Mouse (Mus musculus) embryonic facial prominence, embryonic 12.5 days (tissue): ENCODE data around the gene Hnrnpul1. TPM values are rescaled to one million over a fixed set of nuclear protein-coding genes. Genes with fewer than 3 reads are reported as not detected.
A peak's percentile ranks its signal among the peaks of the same experiment; 100 is the strongest.

Source experiments
- ATAC-seq: fragments of 200-750 bp; cut with Nextera tagmentation; 2 replicates; pipeline ENCODE4 v1.8.0; 2017; ENCODE audit not compliant: insufficient number of reproducible peaks, insufficient read depth, low FRiP score, low TSS enrichment
- H3K27ac ChIP-seq: fragments of 300-500 bp; sonication (generic); 2 replicates; pipeline ENCODE4 v1.5.1; 2016; ENCODE audit warnings: mild to moderate bottlenecking
- H3K27me3 ChIP-seq: fragments of 300-500 bp; sonication (generic); 2 replicates; pipeline ENCODE4 v1.6.1; 2016; ENCODE audit warnings: mild to moderate bottlenecking, moderate library complexity
- H3K36me3 ChIP-seq: fragments of 300-500 bp; sonication (generic); 2 replicates; pipeline ENCODE4 v1.6.1; 2016; ENCODE audit warnings: mild to moderate bottlenecking
- H3K4me1 ChIP-seq: fragments of 300-500 bp; sonication (generic); 2 replicates; pipeline ENCODE4 v1.6.1; 2016
- H3K4me2 ChIP-seq: fragments of 300-500 bp; sonication (generic); replicated peaks from 2 replicates; pipeline ENCODE4 v1.6.1; 2016; ENCODE audit warnings: mild to moderate bottlenecking, moderate library complexity
- H3K4me3 ChIP-seq: fragments of 300-500 bp; sonication (generic); 2 replicates; pipeline ENCODE4 v1.5.1; 2016; ENCODE audit warnings: mild to moderate bottlenecking
- H3K9ac ChIP-seq: fragments of 300-500 bp; sonication (generic); 2 replicates; pipeline ENCODE4 v1.6.1; 2016; ENCODE audit warnings: mild to moderate bottlenecking, moderate library complexity
- H3K9me3 ChIP-seq: fragments of 300-500 bp; sonication (generic); 2 replicates; pipeline ENCODE4 v1.6.1; 2016; ENCODE audit warnings: mild to moderate bottlenecking, moderate library complexity
- WGBS: fragments of 180-500 bp; shearing (Covaris S2); methylation state at CpG from one replicate; pipeline ENCODE4 v1.1.7; 2016; 5-methylcytosine and 5-hydroxymethylcytosine counted together
- polyA plus RNA-seq: library from polyadenylated mRNA; unstranded; fragments of >200 nt; fragmentation: Nextera tagmentation; extraction: Ambion mirVana; gene quantifications from 2 replicates; pipeline ENCODE4 v1.2.1, GENCODE M21; 2016

Hnrnpul1 gene
- polyA plus RNA-seq, 1 experiment from 2014 or later, result 72.8 TPM

- Histone ChIP-seq H3K4me3 (peak within 1 kb of the TSS; percentile 69), H3K9me3 (no peaks in the 10 kb centered on the region), H3K9ac (peak within 1 kb of the TSS; percentile 72), H3K27ac (peak within 1 kb of the TSS; percentile 75), H3K4me2 (peak within 1 kb of the TSS; percentile 90), H3K36me3 (0 out of 2 replicates have a peak, but pooled peaks cover 9% of the 10 kb centered on the region), H3K4me1 (peaks cover 23% of the 10 kb centered on the region), H3K27me3 (no peaks in the 10 kb centered on the region)
- peak; percentile 88 for ATAC-seq
- 0% methylated on average over 25 of the region's 30 CpGs for WGBS
Measured at GRCm38 (mm10) chr7:25788220-25789128, 33.9 kb upstream of the Hnrnpul1 start, which contains the start of gene Axl. Gene Axl (minus strand): TSS chr7:25788705.

DNA sequence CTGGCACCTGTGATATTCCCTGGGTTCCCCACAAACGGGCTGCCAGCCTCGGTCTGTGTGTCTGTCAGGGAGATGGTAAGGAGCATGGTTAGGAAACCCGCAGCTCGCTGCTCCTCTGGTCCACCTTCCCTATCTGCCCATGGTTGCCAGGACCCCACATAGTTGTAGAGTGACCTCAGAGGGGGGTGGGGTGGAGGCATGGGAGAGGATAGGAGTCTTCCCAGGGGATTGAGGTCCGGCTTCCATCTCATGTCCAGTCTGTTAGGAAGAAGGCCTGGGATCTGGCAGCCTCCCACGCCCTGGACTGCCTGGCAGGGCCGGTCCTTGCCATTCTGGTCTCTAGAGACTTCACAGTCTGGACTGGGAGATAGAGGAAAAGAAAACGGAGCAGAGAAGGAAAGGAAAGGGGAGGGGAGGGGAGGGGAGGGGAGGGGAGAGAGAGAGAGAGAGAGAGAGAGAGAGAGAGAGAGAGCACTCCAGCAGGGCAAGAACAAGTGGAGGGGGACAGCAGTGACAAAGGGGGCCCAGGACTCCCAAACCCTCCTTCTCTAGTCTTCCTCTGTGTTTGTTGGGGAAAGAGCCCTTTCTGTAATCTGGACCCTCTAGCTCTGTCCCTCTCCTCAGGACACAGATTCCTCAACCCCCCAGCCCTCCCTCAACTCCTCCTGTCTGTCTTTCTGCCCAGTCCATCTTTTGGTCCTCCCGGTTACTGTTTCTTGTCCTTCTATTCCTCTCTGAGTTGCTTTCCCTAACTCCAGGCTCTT is 33.1 kb upstream of the Hnrnpul1 start:
- peak; percentile 2; the same call in 1 of the 2 replicates for ATAC-seq
- Histone ChIP-seq H3K27ac (peak overlapping the region; percentile 75), H3K9me3 (no peaks in the 10 kb centered on the region), H3K27me3 (no peaks in the 10 kb centered on the region), H3K36me3 (0 out of 2 replicates have a peak, but pooled peaks cover 15% of the 10 kb centered on the region), H3K4me2 (peak overlapping the region; percentile 90), H3K9ac (peak overlapping the region; percentile 72), H3K4me3 (peak overlapping the region; percentile 69), H3K4me1 (peaks cover 23% of the 10 kb centered on the region)
- 22% methylated on average over 9 of the region's 9 CpGs for WGBS

DNA sequence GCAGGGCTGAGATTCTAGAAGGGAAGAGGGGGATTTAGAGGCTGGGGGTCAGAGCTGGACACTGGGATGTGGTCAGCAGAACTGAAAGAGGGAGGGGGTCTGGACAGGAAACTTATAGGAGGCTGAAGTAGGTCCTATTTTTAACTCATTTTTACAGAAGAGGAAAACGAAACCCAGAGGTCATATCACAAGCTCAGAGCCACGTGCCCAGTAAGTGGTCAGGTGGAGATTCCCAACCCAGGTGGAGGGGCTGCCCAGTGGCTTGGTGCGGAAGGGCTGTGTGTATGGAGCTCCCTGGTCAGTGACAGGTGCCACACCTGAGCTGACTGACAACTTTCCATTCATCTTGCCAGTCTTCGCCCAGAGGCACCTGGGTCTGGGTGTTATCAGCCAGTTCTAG is 32.4 kb upstream of the Hnrnpul1 start:
- ATAC-seq, result no peak
- H3K27me3 ChIP-seq, result no peaks in the 10 kb centered on the region
- H3K9ac ChIP-seq, result peak overlapping the region; percentile 72; the same call in 1 of the 2 replicates
- peaks cover 29% of the 10 kb centered on the region for H3K4me1 ChIP-seq
- no peaks in the 10 kb centered on the region for H3K9me3 ChIP-seq
- peak overlapping the region; percentile 90 for H3K4me2 ChIP-seq
- 0 out of 2 replicates have a peak, but pooled peaks cover 15% of the 10 kb centered on the region for H3K36me3 ChIP-seq
- H3K4me3 ChIP-seq, result no peak overlapping the region
- WGBS, result 70% methylated on average over 4 of the region's 4 CpGs
- no peak overlapping the region for H3K27ac ChIP-seq

DNA sequence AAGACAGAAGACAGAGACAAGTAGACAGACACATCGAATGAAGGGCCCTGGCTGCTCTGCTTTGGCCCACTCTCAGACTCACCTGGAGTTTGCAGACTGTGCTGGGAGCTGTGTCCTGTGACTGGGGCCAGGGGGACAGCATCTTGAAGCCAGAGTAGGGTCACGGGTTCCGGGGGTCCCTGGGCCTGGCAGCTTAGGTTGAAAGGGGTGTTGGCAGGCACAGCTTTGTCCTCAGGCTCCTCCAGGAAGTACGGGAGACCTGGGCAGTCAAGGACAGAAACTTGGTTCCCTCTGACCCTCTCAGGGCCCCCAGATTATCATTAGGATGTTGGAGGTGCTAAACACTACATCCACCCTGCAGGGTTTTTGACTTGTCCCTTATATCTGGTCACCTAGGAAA is 31.2 kb upstream of the Hnrnpul1 start:
- peaks cover 18% of the 10 kb centered on the region; the same call in 1 of the 2 replicates for H3K36me3 ChIP-seq
- no peak overlapping the region for H3K4me3 ChIP-seq
- H3K4me1 ChIP-seq, result peaks cover 41% of the 10 kb centered on the region
- no peak overlapping the region for H3K27ac ChIP-seq
- H3K4me2 ChIP-seq, result no peak overlapping the region
- H3K9ac ChIP-seq, result no peak overlapping the region
- ATAC-seq, result no peak
- no peaks in the 10 kb centered on the region for H3K9me3 ChIP-seq
- 71% methylated on average over 4 of the region's 4 CpGs for WGBS
- H3K27me3 ChIP-seq, result no peaks in the 10 kb centered on the region

- Histone ChIP-seq H3K9ac (no peak overlapping the region), H3K27me3 (no peaks in the 10 kb centered on the region), H3K27ac (no peak overlapping the region), H3K4me2 (no peak overlapping the region), H3K4me3 (no peak overlapping the region), H3K4me1 (peaks cover 38% of the 10 kb centered on the region), H3K9me3 (no peaks in the 10 kb centered on the region), H3K36me3 (peaks cover 21% of the 10 kb centered on the region; the same call in 1 of the 2 replicates)
- 20% methylated on average over 1 of the region's 1 CpGs for WGBS
- ATAC-seq, result no peak
Measured at GRCm38 (mm10) chr7:25784808-25785207, 30.3 kb upstream of the Hnrnpul1 start.

DNA sequence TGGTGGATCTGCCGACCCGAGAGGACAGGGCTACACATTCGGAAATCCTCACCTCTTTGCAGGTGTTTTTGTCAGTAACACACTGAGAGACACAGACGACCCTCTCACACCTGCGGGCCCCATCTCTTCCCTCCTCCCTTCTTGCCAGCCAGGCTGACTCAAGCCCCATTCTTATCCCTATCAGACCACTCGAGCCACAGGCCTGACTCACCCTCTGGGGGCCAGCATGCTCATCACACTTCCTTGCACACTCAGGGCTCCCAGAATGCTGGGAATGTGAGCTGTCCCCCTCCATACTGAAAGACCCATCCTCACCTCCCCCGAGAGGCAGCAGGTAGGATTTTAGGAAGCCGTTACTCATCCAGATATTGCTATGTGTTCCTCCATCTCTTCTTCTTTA is 29.2 kb upstream of the Hnrnpul1 start:
- H3K4me1 ChIP-seq, result peaks cover 30% of the 10 kb centered on the region
- no peak overlapping the region for H3K27ac ChIP-seq
- H3K4me3 ChIP-seq, result no peak overlapping the region

GRCm38 (mm10) chr7:25782744-25783143 is 28.2 kb upstream of the Hnrnpul1 start:
- WGBS, result 81% methylated on average over 6 of the region's 6 CpGs
- H3K27ac ChIP-seq, result peak overlapping the region; percentile 36; the same call in 1 of the 2 replicates
- H3K4me2 ChIP-seq, result no peak overlapping the region

More for the DNA sequence above, 29.2 kb upstream of the Hnrnpul1 start:
- 62% methylated on average over 8 of the region's 8 CpGs for WGBS
- H3K27me3 ChIP-seq, result no peaks in the 10 kb centered on the region
- peaks cover 30% of the 10 kb centered on the region for H3K36me3 ChIP-seq
- H3K4me2 ChIP-seq, result no peak overlapping the region
- H3K9ac ChIP-seq, result no peak overlapping the region
- H3K9me3 ChIP-seq, result no peaks in the 10 kb centered on the region
- ATAC-seq, result no peak

GRCm38 (mm10) chr7:25781937-25782610 is 27.5 kb upstream of the Hnrnpul1 start:
- WGBS, result 41% methylated on average over 11 of the region's 11 CpGs
- H3K9me3 ChIP-seq, result no peaks in the 10 kb centered on the region
- peak; percentile 12; the same call in 1 of the 2 replicates for ATAC-seq
- peak overlapping the region; percentile 21 for H3K4me3 ChIP-seq
- peak overlapping the region; percentile 36 for H3K27ac ChIP-seq
- H3K36me3 ChIP-seq, result peaks cover 47% of the 10 kb centered on the region
- H3K27me3 ChIP-seq, result no peaks in the 10 kb centered on the region
- peak overlapping the region; percentile 51 for H3K4me2 ChIP-seq
- peaks cover 25% of the 10 kb centered on the region for H3K4me1 ChIP-seq
- H3K9ac ChIP-seq, result peak overlapping the region; percentile 7; the same call in 1 of the 2 replicates

More at GRCm38 (mm10) chr7:25782744-25783143, 28.2 kb upstream of the Hnrnpul1 start:
- Histone ChIP-seq H3K4me1 (peaks cover 30% of the 10 kb centered on the region), H3K36me3 (peaks cover 40% of the 10 kb centered on the region), H3K9me3 (no peaks in the 10 kb centered on the region), H3K27me3 (no peaks in the 10 kb centered on the region), H3K9ac (no peak overlapping the region), H3K4me3 (no peak overlapping the region)
- ATAC-seq, result no peak

DNA sequence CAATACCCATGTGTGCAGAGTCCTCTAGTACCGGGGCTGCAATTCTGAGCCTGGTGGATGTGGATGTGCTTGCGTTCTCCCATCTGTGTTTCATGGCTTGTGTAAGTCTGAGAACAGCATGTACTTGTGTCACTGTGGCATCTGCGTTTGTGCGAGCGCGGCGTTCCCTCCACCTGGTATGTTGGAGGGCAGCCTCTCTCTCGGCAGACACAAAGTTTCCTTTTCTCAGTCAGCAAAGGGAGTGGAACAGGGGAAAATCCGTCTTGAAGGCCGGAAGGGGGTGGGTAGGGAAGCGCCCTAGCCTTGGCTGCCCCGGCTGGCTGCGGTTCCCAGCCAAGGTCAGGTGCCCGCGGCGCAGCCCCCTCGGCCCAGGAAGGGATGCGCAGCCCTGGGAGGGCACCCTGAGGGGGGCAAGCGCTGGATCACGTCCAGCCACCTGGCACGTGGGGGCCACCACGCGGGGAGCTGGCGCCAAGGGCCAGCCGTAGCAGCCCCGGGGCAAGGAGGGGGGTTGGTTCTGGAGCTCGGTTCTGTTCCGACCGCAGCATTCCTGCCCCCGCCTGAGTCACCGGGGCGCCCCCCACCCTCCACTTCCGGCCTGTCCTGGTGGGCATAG is 26.9 kb upstream of the Hnrnpul1 start:
- Histone ChIP-seq H3K27ac (peak overlapping the region; percentile 36; the same call in 1 of the 2 replicates), H3K9me3 (no peaks in the 10 kb centered on the region), H3K36me3 (peaks cover 54% of the 10 kb centered on the region), H3K9ac (peak overlapping the region; percentile 7; the same call in 1 of the 2 replicates), H3K4me1 (peaks cover 20% of the 10 kb centered on the region), H3K4me3 (peak overlapping the region; percentile 21), H3K27me3 (no peaks in the 10 kb centered on the region), H3K4me2 (peak overlapping the region; percentile 51)
- 8% methylated on average over 33 of the region's 33 CpGs for WGBS
- ATAC-seq, result 0 out of 2 replicates have a peak, but pooled peaks have one; percentile 8

GRCm38 (mm10) chr7:25780753-25781152 is 26.2 kb upstream of the Hnrnpul1 start:
- no peak overlapping the region for H3K9ac ChIP-seq
- 56% methylated on average over 4 of the region's 4 CpGs for WGBS
- peaks cover 56% of the 10 kb centered on the region for H3K36me3 ChIP-seq
- no peak overlapping the region for H3K4me3 ChIP-seq
- no peaks in the 10 kb centered on the region for H3K27me3 ChIP-seq
- no peak for ATAC-seq
- H3K9me3 ChIP-seq, result no peaks in the 10 kb centered on the region
- peak overlapping the region; percentile 51; the same call in 1 of the 2 replicates for H3K4me2 ChIP-seq
- peaks cover 19% of the 10 kb centered on the region for H3K4me1 ChIP-seq
- no peak overlapping the region for H3K27ac ChIP-seq
